Mouse (Mus musculus): Measurements from ENCODE around the gene Atp8a2.

The Atp8a2 gene

DNA sequence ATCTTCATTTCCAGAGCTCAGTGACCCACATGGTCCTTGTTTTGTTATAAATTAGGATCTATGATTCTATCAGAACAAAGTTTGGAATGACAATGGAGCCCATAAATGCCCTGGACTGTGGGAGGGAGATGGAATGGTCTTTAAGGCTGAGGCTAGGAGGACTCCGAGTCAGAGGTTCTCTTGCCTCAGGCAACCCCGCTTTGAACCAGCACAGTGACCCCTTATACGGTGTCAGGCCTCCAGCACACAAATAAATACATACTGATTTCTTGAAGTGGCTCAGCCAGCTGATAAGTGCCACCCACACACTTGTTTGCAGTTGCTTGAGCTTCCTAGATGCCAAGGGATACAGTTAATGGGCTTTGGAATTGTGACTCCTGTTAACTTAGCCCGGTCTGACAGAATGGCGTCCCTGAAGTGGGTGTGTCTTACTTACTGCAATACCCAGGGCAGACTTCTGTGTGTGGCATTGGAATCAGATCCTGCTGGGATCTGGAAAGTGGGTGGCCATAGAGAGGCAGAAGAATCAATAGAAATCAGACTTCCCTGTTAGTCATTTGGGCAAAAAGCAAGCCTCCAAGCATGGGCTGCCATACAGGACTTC lies 563.6 kb downstream of the Atp8a2 start:
- DNase-seq: no peak

GRCm38 (mm10) chr14:59632067-59632466 lies 564.9 kb downstream of the Atp8a2 start:
- DNase-seq: no peak

GRCm38 (mm10) chr14:59630096-59630495 lies 566.9 kb downstream of the Atp8a2 start:
- DNase-seq: no peak

- no peak for DNase-seq
Observed at GRCm38 (mm10) chr14:59629308-59629707, 567.7 kb downstream of the Atp8a2 start.

- no peak for DNase-seq
Observed at GRCm38 (mm10) chr14:59627823-59628222, 569.2 kb downstream of the Atp8a2 start.

- no peak for DNase-seq
Observed at GRCm38 (mm10) chr14:59627142-59627680, 569.8 kb downstream of the Atp8a2 start.

DNA sequence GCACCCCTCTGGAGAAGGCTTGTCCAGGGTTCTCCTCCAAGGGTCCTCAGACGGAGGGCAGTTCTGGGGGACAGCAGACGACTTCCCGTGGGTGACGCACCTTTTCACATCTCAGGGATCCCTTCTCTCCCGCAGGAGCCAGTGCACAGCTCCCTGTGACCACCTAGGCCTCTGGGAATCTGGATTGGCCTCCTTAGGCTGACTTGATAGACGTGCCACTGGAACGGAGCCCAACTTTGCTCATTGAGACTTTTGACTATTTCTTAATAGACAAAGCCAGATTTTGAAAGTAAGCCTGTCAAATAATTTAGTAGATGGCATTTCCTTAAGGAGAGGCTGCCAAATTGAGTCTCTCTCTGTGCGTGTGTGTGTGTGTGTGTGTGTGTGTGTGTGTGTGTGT lies 570.3 kb downstream of the Atp8a2 start:
- DNase-seq: no peak

DNA sequence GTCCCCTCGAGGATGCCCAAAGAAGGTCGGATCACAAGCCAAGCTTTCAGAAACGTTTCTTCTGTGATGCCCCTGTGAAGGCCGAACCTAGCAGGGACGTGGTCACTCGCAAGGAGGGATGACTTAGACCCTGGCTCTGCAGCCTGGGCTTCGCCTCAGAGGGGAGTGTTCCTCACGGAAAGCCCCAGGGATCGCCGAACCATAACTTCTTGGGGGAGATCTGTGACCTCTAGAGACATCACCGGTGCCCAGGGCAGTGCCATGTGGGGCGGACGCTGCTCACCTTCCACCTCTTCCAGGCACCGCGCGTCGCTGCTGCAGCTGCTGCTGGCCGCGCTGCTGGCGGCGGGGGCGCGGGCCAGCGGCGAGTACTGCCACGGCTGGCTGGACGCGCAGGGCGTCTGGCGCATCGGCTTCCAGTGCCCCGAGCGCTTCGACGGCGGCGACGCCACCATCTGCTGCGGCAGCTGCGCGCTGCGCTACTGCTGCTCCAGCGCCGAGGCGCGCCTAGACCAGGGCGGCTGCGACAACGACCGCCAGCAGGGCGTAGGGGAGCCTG lies 571.1 kb downstream of the Atp8a2 start:
- no peak for DNase-seq

DNA sequence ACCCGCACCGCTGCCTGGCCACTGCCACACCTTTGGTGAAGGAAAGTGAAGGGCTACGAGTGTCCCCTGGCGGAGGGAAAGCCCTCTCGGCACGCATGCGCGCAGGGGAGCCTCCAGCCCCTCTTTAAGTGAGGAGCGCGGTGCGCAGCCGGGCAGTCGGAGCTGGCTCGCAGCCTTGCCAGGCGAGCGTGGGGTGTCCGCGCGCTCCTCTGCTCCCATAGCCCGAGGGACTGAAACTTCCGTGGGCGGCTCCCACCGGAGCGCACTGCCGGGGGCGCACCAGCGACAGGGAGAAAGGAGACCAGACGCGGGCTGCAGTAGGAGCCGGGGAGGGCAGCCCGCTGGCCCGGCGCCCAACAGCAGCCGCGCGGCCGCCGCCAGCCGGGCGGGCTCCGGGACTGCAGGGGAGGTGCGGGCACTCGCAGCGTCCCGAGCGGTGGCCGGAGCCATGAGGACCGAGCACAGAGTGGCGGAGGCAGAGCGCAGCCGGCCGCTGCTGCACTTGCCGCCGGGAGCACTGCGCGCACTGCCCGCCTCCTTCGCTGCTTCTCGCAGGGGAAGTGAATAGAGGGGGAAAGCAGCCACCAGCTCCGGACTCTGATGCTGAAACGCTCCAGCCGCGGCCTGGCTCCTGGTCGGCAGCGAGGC lies 571.7 kb downstream of the Atp8a2 start, which contains the start of gene Shisa2:
Gene Shisa2 (plus strand): TSS at position 151 of the 648 bp plus-strand sequence.
- DNase-seq: peak; percentile 95

DNA sequence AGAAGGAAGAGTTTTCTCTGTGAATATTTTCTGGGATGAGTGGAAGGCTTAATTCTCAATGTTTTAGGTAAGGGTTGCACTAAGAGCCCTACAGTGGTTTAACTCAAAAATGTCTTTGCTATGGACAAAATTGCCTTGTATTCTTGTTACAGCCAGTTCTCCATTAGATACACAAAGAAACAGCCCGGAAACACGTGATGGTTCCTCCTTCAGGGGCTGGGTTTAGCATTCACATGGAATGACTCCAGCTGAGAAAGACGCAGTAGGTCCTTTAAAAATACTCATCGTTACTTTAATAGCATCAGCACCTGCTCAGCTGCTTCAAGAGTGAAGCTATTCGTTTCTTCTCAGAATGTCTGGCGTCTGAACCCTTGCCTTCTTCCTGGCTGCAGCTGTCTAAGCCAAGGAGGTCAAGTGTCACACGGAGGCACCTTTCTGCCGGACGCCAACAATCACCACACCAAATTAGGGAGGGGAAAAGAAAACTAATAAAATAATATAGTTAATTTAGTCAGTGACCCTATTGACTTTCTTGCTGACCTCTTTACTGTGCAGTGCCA lies 572.6 kb downstream of the Atp8a2 start:
- peak; percentile 55 for DNase-seq

GRCm38 (mm10) chr14:59616802-59617201 lies 580.2 kb downstream of the Atp8a2 start:
- peak; percentile 59 for DNase-seq

- DNase-seq: peak; percentile 34
Observed at GRCm38 (mm10) chr14:59614149-59614548, 582.8 kb downstream of the Atp8a2 start.

GRCm38 (mm10) chr14:59612920-59613625 lies 583.9 kb downstream of the Atp8a2 start:
- peak; percentile 83 for DNase-seq

- peak; percentile 64 for DNase-seq
Observed at GRCm38 (mm10) chr14:59607021-59607420, 590.0 kb downstream of the Atp8a2 start.

DNA sequence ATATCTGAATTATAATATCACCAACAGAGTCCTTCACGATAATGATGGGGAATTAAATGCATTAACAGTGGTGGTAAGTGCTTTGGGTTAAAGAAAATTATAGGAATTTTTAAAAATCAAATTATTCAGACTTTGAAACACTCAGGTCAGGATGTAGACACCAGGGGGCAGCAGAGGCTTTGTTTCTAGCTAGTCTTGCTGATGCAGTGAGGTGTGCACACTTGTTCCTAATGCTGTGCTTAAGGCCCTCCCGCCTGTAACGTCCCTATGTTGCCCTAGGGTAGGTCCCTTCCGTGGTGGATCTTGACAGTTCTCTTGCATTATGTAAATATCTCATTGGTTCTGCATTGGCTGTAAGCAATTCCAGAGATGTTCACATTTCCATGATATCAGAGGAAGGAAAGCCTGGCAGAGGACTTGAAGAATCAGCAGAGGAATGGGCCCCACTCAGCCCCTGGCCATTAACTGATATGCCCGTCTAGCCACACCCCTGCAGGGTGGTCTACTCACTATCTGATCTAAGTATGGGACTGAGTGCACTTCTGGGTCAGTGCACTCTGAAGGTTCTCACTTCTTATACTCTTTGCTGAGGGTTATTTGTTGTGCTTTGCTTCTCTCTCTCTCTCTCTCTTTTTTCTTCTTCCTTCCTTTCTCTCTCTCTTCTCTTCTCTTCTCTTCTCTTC lies 591.2 kb downstream of the Atp8a2 start:
- DNase-seq: peak; percentile 81

DNA sequence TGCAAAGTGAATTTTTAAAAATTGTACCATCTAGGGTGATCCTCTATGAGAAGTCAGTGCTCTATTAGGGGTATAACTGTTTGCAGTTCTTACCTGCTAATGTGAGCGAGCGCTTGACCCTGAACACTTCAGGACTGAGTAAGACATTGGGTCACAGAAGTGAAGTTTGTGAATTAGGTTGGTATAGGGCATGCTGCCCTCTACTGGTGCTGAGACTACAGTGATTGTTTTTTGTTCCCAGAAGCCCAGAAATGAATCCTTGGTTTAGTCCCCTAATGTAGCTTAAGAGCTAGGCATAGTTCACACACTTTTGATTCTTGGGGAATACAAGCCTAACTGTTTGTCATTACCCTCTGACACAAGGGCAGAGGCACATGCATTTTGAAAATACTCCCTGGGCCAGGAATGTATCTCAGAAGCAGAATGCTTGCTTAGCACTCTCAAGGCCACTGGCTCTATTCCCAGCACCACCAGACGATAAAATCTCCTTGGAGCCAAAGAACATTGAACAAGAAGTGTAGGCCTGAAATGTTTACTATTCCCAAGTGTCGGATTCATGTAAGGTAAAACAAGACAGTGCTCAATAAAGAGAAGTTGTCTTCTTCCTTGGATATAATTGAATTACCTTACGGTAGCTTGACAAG lies 592.9 kb downstream of the Atp8a2 start:
- DNase-seq: peak; percentile 60

- DNase-seq: no peak
Observed at GRCm38 (mm10) chr14:59598260-59598627, 598.7 kb downstream of the Atp8a2 start.

DNA sequence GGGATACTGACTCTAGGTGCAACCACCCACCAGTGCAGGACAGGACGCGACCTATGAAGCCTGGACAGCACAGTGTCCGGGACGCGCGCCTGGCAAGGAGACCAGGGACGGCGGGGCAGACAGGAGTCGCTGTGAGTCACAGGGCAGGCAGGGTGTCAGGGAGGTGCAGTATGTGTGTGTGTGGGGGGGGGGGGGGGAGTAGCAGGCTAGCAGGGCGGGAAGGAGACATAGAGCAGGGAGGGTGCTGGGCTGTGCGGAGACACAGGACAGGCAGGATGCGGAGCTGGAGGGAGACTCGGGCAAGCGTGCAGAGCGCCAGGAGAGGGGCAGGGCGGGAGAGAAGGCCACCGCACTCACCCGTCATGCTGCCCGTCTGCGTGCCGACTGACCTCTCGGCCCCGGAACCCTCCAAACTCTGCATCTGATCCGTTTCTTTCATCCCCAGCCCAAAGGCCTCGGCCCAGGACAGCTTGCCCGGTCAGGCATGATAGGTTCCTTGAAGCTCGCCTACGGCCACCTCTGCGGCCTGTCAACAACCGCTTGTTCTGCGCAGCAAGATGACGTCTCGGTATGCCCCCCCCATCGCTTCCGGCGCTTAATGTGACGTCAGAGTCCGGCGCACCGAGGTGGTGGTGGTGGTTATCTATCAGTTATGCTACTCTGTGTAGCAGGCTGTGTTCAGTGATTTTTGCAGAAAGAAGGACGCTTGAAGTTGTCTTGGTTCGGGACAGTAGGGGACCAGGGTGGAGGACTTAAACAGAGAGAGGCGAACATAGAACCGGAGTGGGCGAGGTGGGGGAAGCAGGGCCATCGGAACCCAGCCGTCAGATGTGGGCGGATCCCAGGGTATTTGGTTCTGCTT lies 599.4 kb downstream of the Atp8a2 start, which contains the start of gene Cdadc1:
Gene Cdadc1 (minus strand): TSS at position 562 of the 862 bp plus-strand sequence.
- peak; percentile 99 for DNase-seq

- no peak for DNase-seq
Observed at GRCm38 (mm10) chr14:59594988-59595387, 602.0 kb downstream of the Atp8a2 start.

DNA sequence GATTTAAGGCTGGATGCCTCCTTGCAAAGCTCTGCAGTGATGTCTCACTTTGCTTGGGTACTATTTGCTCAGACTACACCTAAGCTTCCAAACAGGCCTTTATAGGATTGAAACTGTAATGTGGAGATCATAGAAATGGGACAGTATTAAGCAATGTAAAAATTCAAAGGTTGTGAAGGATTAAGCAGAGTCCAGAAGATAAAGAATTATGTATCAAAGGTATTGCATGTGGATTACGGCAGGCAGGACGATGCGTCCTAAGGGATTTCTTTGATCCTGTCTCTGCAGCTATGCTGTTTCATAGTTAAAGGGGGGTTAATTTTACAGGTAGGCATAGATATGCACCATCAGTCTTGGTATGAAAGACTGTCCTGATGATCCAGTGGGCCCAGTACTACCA lies 604.4 kb downstream of the Atp8a2 start:
- peak; percentile 22 for DNase-seq

DNA sequence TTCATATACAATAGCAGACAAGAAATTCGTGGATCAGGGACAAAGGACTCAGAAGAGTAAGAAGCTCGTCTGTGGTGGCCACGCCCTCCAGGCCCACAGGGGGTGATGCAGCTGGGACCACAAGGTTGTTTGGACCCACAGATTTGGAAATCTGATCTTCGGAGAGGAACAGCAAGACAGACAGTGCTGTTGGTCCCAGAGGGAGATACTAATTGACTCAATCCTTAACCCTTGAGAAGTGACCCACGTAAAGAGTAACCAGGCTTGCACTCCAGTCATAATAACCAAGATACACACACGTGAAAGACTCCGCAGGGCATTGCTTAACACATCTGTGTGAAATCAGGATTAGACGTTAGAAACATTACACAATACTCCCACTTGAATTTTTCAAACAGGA lies 605.1 kb downstream of the Atp8a2 start:
- peak; percentile 73 for DNase-seq

Data from heart, adult 11 months (tissue).